Mouse (Mus musculus) bone marrow macrophage, adult 2 months (primary cell): ENCODE data around the gene Agap1.

Experiments
- CTCF ChIP-seq: IDR thresholded peaks from 2 replicates; pipeline ENCODE4 v1.5.1; 2012; ENCODE audit warnings: low read depth, mild to moderate bottlenecking, low read length, moderate library complexity
- POLR2A ChIP-seq: IDR thresholded peaks from 2 replicates; pipeline ENCODE4 v1.6.1; 2012; ENCODE audit warnings: mild to moderate bottlenecking, low read depth, low read length, borderline replicate concordance

DNA sequence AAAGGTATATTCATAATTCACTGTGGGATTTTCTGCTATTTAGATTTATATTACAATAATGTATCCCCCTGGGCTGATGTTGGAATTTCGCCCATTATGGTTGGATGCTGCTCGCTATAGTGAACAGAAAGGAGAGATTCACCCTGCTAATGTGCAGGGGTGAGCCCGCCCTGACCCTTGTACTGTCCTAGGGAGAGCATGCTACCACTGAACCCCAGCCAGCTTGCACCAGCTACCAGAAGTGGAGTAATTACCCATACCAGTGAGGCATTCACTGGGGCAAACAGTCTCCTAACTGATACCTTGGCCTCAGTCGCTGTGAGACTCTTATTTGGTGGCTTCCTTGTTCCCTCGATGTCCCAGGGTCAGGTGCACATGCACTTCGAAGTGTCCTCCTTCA, 281.4 kb downstream of the Agap1 start:
- TF ChIP-seq CTCF, result no peak
- TF ChIP-seq POLR2A, result no peak
